Mouse (Mus musculus): Measurements from ENCODE around the gene Mapk12. TPM values are rescaled to one million over a fixed set of nuclear protein-coding genes. Genes with fewer than 3 reads are reported as not detected.

The Mapk12 gene
- total and polyA plus RNA-seq, 2 experiments = 2.1 to 2.4 TPM

DNA sequence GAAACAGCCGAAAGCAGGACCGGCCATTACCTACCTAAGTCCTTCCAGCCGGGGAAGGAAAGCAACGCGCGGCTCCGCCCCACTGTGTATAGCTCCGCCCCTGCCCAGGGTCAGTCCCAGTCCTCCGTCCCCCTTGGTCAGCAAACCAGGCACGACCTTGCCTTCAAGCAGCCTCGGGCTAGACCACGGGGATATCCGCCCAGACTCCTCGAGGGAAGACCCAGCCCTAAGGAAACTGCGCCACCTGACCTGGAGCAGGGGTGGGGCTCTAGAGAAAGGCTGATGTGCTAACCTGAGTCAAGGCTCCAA is 33.4 kb upstream of the Mapk12 start:
- Histone ChIP-seq H3K4me1 (ENCODE audit: control insufficient read depth, insufficient read depth, low read length) (peaks cover 68% of the 10 kb centered on the region), H3K79me2 (ENCODE audit: control insufficient read depth, insufficient read depth, low read length) (peaks cover 60% of the 10 kb centered on the region), H3K27ac (replicated peaks; ENCODE audit: insufficient read depth, low read depth, low read length) (peak overlapping the region; percentile 93), H3K9ac (ENCODE audit: low read depth, low read length) (peak overlapping the region; percentile 87), H3K36me3 (ENCODE audit: control insufficient read depth, insufficient read depth, low read length) (no peaks in the 10 kb centered on the region), H3K4me3 (ENCODE audit: insufficient read depth, low read depth, low read length) (peak overlapping the region; percentile 76), H3K27me3 (ENCODE audit: control insufficient read depth, insufficient read depth, low read length) (no peaks in the 10 kb centered on the region)
- peak; percentile 84 for DNase-seq (ENCODE audit: extremely low read depth, low read depth, low spot score)
- peak; percentile 55; the same call in 1 of the 2 replicates for TF ChIP-seq POLR2A (IDR thresholded peaks at IDR 0.05; ENCODE audit: extremely low read depth, insufficient read depth, low read length)
- TF ChIP-seq CTCF (IDR thresholded peaks at IDR 0.05; ENCODE audit: low read depth, low read length) = no peak
- WGBS = 1% methylated on average over 15 of the region's 15 CpGs

DNA sequence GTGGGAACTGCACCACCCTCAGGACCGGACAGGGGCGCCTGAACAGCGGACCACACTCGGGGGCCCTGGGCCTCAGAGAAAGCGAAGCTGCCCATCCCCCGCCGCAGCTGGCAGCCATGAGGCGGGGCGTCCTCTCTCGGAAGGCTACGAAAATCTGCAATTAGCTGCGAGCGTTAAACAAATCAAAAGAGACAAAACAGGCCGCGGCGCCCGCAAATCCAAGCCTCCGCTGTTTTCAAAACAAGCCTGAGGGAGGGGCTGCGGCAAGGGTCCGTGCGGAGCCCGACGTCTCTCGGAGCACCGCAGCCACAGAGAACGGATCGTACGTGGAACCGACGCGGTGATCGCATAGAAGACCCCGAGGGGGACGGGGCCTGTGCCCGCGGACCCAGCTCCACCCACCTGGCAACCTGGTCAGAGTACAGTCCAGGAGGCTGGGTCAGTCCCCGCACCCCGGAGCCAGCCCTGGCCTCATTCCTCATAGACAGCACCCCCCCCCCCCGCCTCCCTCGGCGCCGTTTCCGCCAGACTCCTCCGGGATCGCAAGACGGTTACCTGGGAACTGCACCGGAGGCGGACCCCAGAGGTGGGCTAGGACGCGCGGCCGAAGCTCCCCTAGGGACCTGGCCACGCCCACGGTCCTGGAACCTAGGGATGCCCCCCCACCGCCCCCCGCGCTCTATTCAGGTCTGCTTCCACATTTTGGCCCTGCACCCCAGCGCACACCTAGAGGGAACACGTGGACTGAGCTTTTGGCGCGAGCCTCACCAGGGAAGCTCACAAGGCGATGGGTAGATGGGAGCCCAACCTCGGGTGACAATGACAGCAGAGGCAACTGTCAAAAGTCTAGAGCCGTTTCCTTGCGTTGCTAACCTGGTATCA is 32.8 kb upstream of the Mapk12 start:
- peak overlapping the region; percentile 93 for H3K27ac ChIP-seq (replicated peaks; ENCODE audit: insufficient read depth, low read depth, low read length)
- H3K79me2 ChIP-seq (ENCODE audit: control insufficient read depth, insufficient read depth, low read length) = peaks cover 61% of the 10 kb centered on the region
- peaks cover 65% of the 10 kb centered on the region for H3K4me1 ChIP-seq (ENCODE audit: control insufficient read depth, insufficient read depth, low read length)

DNA sequence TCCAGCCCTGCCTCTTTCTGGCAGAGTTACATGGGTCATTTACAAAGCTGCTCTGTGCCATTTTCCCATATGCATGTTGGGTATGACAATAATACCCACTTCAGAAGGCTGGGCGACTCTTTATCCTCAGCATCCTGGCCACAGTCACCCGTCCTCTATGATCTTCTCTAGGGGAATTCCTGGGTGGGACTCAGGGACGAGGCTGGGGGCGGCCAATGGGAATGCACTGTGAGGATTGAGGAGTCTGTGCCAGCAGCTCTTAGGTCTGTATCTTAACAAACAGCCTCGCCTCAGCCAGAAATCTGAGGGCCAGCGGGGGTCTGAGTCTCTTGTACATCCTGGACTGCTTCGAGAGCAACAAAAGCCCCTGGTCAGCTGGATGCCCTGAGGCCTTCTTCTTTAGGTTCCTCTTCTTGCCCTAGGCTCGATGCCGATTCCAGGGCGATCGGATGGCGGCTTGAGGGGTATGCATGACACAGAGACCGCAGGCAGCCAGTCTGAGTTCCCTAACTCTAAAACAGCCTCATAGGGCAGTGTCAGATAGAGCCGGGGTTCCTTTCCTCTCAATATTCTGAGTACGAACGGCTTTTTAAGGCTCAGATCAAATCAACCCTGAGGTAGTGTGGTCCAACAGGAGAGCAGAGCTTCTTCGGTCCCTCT is 31.9 kb upstream of the Mapk12 start:
- peaks cover 4% of the 10 kb centered on the region; the same call in 1 of the 2 replicates for H3K36me3 ChIP-seq (ENCODE audit: control insufficient read depth, insufficient read depth, low read length)
- peak overlapping the region; percentile 93 for H3K27ac ChIP-seq (replicated peaks; ENCODE audit: insufficient read depth, low read depth, low read length)
- WGBS = 39% methylated on average over 17 of the region's 17 CpGs
- no peak for DNase-seq (ENCODE audit: extremely low read depth, low read depth, low spot score)
- peaks cover 63% of the 10 kb centered on the region for H3K79me2 ChIP-seq (ENCODE audit: control insufficient read depth, insufficient read depth, low read length)
- peaks cover 58% of the 10 kb centered on the region for H3K4me1 ChIP-seq (ENCODE audit: control insufficient read depth, insufficient read depth, low read length)
- H3K9ac ChIP-seq (ENCODE audit: low read depth, low read length) = peak overlapping the region; percentile 87
- TF ChIP-seq POLR2A (IDR thresholded peaks at IDR 0.05; ENCODE audit: extremely low read depth, insufficient read depth, low read length) = no peak
- no peak for TF ChIP-seq CTCF (IDR thresholded peaks at IDR 0.05; ENCODE audit: low read depth, low read length)
- peak overlapping the region; percentile 76 for H3K4me3 ChIP-seq (ENCODE audit: insufficient read depth, low read depth, low read length)
- H3K27me3 ChIP-seq (ENCODE audit: control insufficient read depth, insufficient read depth, low read length) = no peaks in the 10 kb centered on the region

More for the DNA sequence above, 32.8 kb upstream of the Mapk12 start:
- under 1% methylated on average over 64 of the region's 65 CpGs for WGBS
- TF ChIP-seq POLR2A (IDR thresholded peaks at IDR 0.05; ENCODE audit: extremely low read depth, insufficient read depth, low read length) (0 out of 2 replicates have a peak, but pooled peaks have one; percentile 17), CTCF (IDR thresholded peaks at IDR 0.05; ENCODE audit: low read depth, low read length) (no peak)
- Histone ChIP-seq H3K4me3 (ENCODE audit: insufficient read depth, low read depth, low read length) (peak overlapping the region; percentile 76), H3K9ac (ENCODE audit: low read depth, low read length) (peak overlapping the region; percentile 87), H3K27me3 (ENCODE audit: control insufficient read depth, insufficient read depth, low read length) (no peaks in the 10 kb centered on the region), H3K36me3 (ENCODE audit: control insufficient read depth, insufficient read depth, low read length) (no peaks in the 10 kb centered on the region)
- DNase-seq (ENCODE audit: extremely low read depth, low read depth, low spot score) = peak; percentile 71

DNA sequence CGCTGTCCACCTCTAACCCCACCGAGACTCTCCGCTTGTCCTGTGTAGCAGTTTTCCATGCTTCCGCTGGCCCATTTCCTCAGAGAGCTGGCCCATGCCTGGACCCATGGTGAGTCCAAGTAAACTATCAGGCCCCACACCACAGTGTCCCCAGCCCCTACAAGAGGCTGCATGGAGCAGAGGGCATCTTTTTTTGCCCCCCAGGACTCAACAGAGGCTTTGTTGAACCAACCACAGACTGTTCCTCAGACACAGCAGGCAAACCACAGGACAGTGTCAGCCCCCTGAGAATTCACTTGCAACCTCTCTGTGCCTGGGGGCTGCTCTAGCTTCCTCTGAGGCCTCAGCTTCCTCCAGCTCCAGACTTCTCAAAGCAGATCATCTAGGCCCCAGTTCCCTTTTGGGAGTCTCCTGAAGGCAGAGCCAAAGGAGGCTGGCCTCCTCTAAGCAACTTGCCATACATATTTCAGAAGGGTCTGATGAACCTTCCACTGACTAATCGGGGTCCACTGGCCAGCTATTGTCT is 31.1 kb upstream of the Mapk12 start:
- 61% methylated on average over 5 of the region's 5 CpGs for WGBS
- Histone ChIP-seq H3K4me3 (ENCODE audit: insufficient read depth, low read depth, low read length) (no peak overlapping the region), H3K27me3 (ENCODE audit: control insufficient read depth, insufficient read depth, low read length) (no peaks in the 10 kb centered on the region), H3K79me2 (ENCODE audit: control insufficient read depth, insufficient read depth, low read length) (peaks cover 60% of the 10 kb centered on the region), H3K27ac (replicated peaks; ENCODE audit: insufficient read depth, low read depth, low read length) (peak overlapping the region; percentile 93), H3K36me3 (ENCODE audit: control insufficient read depth, insufficient read depth, low read length) (peaks cover 7% of the 10 kb centered on the region; the same call in 1 of the 2 replicates), H3K9ac (ENCODE audit: low read depth, low read length) (no peak overlapping the region), H3K4me1 (ENCODE audit: control insufficient read depth, insufficient read depth, low read length) (peaks cover 51% of the 10 kb centered on the region)
- TF ChIP-seq CTCF (IDR thresholded peaks at IDR 0.05; ENCODE audit: low read depth, low read length) = no peak
- TF ChIP-seq POLR2A (IDR thresholded peaks at IDR 0.05; ENCODE audit: extremely low read depth, insufficient read depth, low read length) = no peak
- no peak for DNase-seq (ENCODE audit: extremely low read depth, low read depth, low spot score)

DNA sequence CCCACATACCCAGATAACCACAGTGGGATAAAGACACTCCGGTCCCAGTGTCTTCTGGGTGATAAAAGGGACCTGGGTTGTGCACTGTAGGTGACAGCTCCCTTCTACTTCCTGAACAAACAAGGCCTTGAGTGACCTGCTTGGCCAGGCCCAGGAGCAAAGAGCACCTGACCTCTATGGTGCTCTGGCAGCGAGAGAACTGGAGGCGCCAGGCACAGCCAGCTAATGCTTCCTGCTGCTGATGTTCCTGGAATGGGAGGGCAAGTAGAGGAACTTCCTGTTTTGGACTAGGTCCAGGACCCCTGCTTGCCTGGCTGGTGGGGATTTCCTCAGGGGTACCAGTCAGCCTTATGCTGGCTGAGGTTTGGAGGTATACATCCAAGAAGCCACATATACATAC is 29.6 kb upstream of the Mapk12 start:
- peak; percentile 91 for DNase-seq (ENCODE audit: extremely low read depth, low read depth, low spot score)
- no peak overlapping the region for H3K9ac ChIP-seq (ENCODE audit: low read depth, low read length)
- 2% methylated on average over 3 of the region's 3 CpGs for WGBS
- peaks cover 19% of the 10 kb centered on the region; the same call in 1 of the 2 replicates for H3K36me3 ChIP-seq (ENCODE audit: control insufficient read depth, insufficient read depth, low read length)
- H3K4me1 ChIP-seq (ENCODE audit: control insufficient read depth, insufficient read depth, low read length) = peaks cover 40% of the 10 kb centered on the region
- H3K27ac ChIP-seq (replicated peaks; ENCODE audit: insufficient read depth, low read depth, low read length) = peak overlapping the region; percentile 75
- TF ChIP-seq CTCF (IDR thresholded peaks at IDR 0.05; ENCODE audit: low read depth, low read length) (no peak), POLR2A (IDR thresholded peaks at IDR 0.05; ENCODE audit: extremely low read depth, insufficient read depth, low read length) (no peak)
- H3K79me2 ChIP-seq (ENCODE audit: control insufficient read depth, insufficient read depth, low read length) = peaks cover 46% of the 10 kb centered on the region
- H3K4me3 ChIP-seq (ENCODE audit: insufficient read depth, low read depth, low read length) = no peak overlapping the region
- no peaks in the 10 kb centered on the region for H3K27me3 ChIP-seq (ENCODE audit: control insufficient read depth, insufficient read depth, low read length)

Data from liver, adult 2 months (tissue).